Mouse (Mus musculus) right cerebral cortex, adult 2 months (tissue): Measurements from ENCODE around the gene Olfr1094.

Source experiments
- DNase-seq, 2 experiments: peaks; one replicate each; pipeline ENCODE4 v3.0.0; 2021 to 2022; ENCODE audit warnings: low spot score in 2 of 2

Gene Olfr1094

GRCm38 (mm10) chr2:86824363-86824762, at the start of gene Olfr1094:
Olfr1094 (plus strand) TSS chr2:86824663.
- no peak for DNase-seq

- DNase-seq, result no peak
These were observed 42.3 kb upstream of the Olfr1094 start, which contains the start of gene Olfr1093 for GRCm38 (mm10) chr2:86782179-86782578. Olfr1093 (plus strand) TSS chr2:86782479.

- DNase-seq, result no peak
These were observed 14.5 kb upstream of the Olfr1094 start, which contains the start of gene Olfr141 for GRCm38 (mm10) chr2:86809918-86810317. Olfr141 (minus strand) TSS chr2:86810018.

GRCm38 (mm10) chr2:86851596-86851995, 27.1 kb downstream of the Olfr1094 start, which contains the start of gene Olfr1095:
Olfr1095 (minus strand) TSS chr2:86851696.
- DNase-seq, result no peak

- no peak for DNase-seq
These were observed 50.2 kb downstream of the Olfr1094 start, which contains the start of gene Gm13723 for GRCm38 (mm10) chr2:86874702-86875101. Gm13723 (minus strand) TSS chr2:86874802.
